Mouse (Mus musculus): ENCODE results near the gene Slc25a47. TPM values are rescaled to one million over a fixed set of nuclear protein-coding genes. Genes with fewer than 3 reads are reported as not detected.

The Slc25a47 gene
- polyA plus RNA-seq, 1 experiment from 2014 or later = 9.8 TPM

GRCm38 (mm10) chr12:108850886-108851285 is 15.0 kb downstream of the Slc25a47 start:
- Histone ChIP-seq H3K9me3 (no peaks in the 10 kb centered on the region), H3K4me1 (peaks cover 18% of the 10 kb centered on the region), H3K4me3 (no peak overlapping the region), H3K36me3 (replicated peaks) (peaks cover 28% of the 10 kb centered on the region), H3K27ac (0 out of 2 replicates have a peak overlapping the region, but pooled peaks have one; percentile 26), H3K27me3 (ENCODE audit: poor library complexity, severe bottlenecking) (no peaks in the 10 kb centered on the region)
- DNase-seq (ENCODE audit: extremely low spot score, low spot score) = no peak
- 86% methylated on average over 8 of the region's 8 CpGs for WGBS

DNA sequence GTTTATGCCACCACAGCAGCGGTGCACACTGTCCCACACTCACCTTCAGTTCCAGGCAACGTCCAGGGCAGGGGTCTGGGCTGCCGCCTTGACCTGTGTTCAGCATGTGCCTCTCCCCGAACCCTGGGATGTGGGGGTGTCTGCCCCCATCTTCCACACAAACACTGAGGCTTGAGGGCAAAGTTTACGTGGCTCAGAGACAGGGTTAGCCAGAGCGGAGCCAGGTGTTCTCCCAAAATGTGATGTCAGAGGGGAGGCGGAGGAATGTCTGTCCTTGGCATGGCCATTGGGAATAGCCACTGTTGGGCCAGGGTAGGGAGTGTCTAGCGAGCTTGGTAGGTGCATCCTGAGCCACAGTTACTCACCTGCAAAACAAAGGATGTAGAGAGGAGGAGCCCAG is 17.0 kb downstream of the Slc25a47 start:
- H3K27me3 ChIP-seq (ENCODE audit: poor library complexity, severe bottlenecking) = no peaks in the 10 kb centered on the region
- peaks cover 15% of the 10 kb centered on the region for H3K36me3 ChIP-seq (replicated peaks)
- no peaks in the 10 kb centered on the region for H3K9me3 ChIP-seq
- no peak overlapping the region for H3K4me3 ChIP-seq
- peaks cover 18% of the 10 kb centered on the region for H3K4me1 ChIP-seq
- H3K27ac ChIP-seq = no peak overlapping the region
- WGBS = 88% methylated on average over 8 of the region's 8 CpGs
- DNase-seq (ENCODE audit: extremely low spot score, low spot score) = no peak

- no peaks in the 10 kb centered on the region for H3K27me3 ChIP-seq (ENCODE audit: poor library complexity, severe bottlenecking)
- H3K36me3 ChIP-seq (replicated peaks) = peaks cover 22% of the 10 kb centered on the region
- H3K27ac ChIP-seq = no peak overlapping the region
- H3K4me3 ChIP-seq = no peak overlapping the region
- 92% methylated on average over 10 of the region's 10 CpGs for WGBS
- DNase-seq (ENCODE audit: extremely low spot score, low spot score) = no peak
- H3K4me1 ChIP-seq = peaks cover 14% of the 10 kb centered on the region
- no peaks in the 10 kb centered on the region for H3K9me3 ChIP-seq
Measured at GRCm38 (mm10) chr12:108855081-108855480, 19.2 kb downstream of the Slc25a47 start.

DNA sequence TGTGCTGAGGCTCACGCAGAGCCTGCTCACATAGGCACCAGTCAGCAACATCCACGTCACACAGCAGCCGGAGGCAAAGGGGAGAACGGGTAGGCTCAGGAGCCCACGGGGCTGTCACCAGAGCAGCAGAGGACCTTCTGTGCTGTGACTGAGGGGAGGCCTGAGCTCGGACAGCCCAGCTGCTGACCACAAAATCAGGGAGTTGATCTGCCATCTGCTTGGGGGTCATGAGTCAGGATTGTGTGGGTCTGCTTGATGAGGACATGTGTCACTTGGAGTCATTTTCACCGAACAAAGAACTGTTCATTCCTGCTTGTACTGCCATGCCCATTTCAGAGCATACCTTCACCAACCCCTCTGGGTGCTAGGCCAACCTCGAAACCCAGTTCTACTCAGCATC is 20.3 kb downstream of the Slc25a47 start:
- WGBS = 86% methylated on average over 8 of the region's 8 CpGs

DNA sequence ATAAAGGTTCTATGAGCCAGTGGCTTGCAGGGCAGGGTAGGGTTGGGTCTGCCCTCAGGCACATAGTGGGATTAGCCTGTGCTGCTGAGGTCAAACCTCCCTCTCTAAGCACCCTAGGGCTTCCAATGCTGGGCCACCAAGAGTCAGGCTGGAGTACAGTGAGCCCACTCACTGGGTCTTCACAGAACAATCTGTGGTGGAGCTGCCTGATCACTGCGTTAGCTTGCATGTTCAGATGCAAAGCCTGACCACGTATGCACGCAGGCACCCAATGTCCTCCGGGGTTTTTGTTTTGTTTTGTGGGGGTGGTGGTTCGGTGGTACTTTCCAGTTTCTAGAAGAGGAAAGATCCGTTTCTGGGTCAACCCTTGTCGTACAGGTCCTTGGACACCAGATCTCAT is 21.3 kb downstream of the Slc25a47 start:
- Histone ChIP-seq H3K27ac (no peak overlapping the region), H3K4me1 (no peaks in the 10 kb centered on the region), H3K9me3 (no peaks in the 10 kb centered on the region), H3K27me3 (ENCODE audit: poor library complexity, severe bottlenecking) (no peaks in the 10 kb centered on the region), H3K36me3 (replicated peaks) (peaks cover 43% of the 10 kb centered on the region), H3K4me3 (no peak overlapping the region)
- DNase-seq (ENCODE audit: extremely low spot score, low spot score) = no peak
- 92% methylated on average over 7 of the region's 7 CpGs for WGBS

More for the DNA sequence above, 20.3 kb downstream of the Slc25a47 start:
- Histone ChIP-seq H3K27ac (0 out of 2 replicates have a peak overlapping the region, but pooled peaks have one; percentile 30), H3K4me1 (peaks cover 3% of the 10 kb centered on the region), H3K4me3 (no peak overlapping the region), H3K9me3 (no peaks in the 10 kb centered on the region), H3K27me3 (ENCODE audit: poor library complexity, severe bottlenecking) (no peaks in the 10 kb centered on the region), H3K36me3 (replicated peaks) (peaks cover 33% of the 10 kb centered on the region)
- DNase-seq (ENCODE audit: extremely low spot score, low spot score) = no peak

DNA sequence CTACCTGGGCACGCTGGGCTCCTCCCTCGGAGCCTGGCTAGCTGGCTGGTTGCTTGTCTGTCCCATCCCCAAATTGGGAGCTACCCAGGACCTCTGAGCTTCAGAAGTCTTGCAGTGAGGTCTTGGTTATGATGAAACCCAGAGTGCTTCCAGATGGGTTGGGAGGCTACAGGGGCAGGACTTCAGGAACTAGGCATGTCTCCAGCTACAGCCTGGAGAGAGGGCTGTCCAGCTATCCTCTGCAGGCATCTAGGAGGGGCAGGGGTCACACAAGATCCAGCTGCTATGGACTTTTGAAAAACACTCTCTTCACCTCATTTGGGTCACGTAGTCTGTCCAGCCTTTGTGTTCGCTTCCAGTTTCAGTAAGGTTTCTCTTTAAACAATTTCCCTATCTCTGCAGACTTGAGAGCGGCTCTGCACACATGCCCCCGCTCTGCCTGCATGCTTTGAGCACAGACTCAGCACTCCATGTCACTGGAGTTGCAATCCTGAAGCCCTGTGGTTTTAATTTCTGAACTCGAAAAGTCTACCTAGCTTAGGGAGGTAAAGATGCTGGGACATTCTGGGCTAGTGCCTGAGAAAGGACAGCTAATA is 21.8 kb downstream of the Slc25a47 start:
- H3K4me3 ChIP-seq = no peak overlapping the region
- no peaks in the 10 kb centered on the region for H3K4me1 ChIP-seq
- H3K36me3 ChIP-seq (replicated peaks) = peaks cover 48% of the 10 kb centered on the region
- no peak overlapping the region for H3K27ac ChIP-seq
- no peaks in the 10 kb centered on the region for H3K27me3 ChIP-seq (ENCODE audit: poor library complexity, severe bottlenecking)
- WGBS = 82% methylated on average over 7 of the region's 7 CpGs
- H3K9me3 ChIP-seq = no peaks in the 10 kb centered on the region
- DNase-seq (ENCODE audit: extremely low spot score, low spot score) = no peak

DNA sequence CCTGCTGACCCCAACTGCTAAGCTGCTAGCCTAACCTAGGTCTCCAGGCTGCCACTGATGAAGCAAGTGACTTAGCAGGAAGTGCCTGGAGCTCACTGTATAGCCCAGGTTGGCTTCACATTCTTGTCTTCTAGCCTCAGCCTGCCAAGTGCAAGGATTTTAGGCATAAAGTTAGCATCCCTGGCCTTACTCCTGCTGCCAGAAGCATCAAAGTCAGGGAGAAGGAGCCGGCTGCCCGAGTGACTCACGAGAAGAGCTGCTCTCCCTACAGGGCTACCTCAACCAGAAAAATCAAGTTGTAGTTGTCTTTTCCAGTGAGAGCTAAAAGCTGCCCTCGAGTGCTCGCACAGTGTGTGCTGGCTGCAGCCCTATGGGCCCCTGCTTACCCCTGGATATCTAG is 22.6 kb downstream of the Slc25a47 start:
- no peaks in the 10 kb centered on the region for H3K4me1 ChIP-seq
- no peaks in the 10 kb centered on the region for H3K27me3 ChIP-seq (ENCODE audit: poor library complexity, severe bottlenecking)
- WGBS = 90% methylated on average over 5 of the region's 5 CpGs
- no peak overlapping the region for H3K4me3 ChIP-seq
- H3K27ac ChIP-seq = no peak overlapping the region
- H3K36me3 ChIP-seq (replicated peaks) = peaks cover 56% of the 10 kb centered on the region
- no peaks in the 10 kb centered on the region for H3K9me3 ChIP-seq
- DNase-seq (ENCODE audit: extremely low spot score, low spot score) = no peak

- WGBS = 95% methylated on average over 6 of the region's 6 CpGs
- no peak for DNase-seq (ENCODE audit: extremely low spot score, low spot score)
- Histone ChIP-seq H3K4me1 (no peaks in the 10 kb centered on the region), H3K4me3 (no peak overlapping the region), H3K27me3 (ENCODE audit: poor library complexity, severe bottlenecking) (no peaks in the 10 kb centered on the region), H3K27ac (no peak overlapping the region), H3K36me3 (replicated peaks) (peaks cover 100% of the 10 kb centered on the region), H3K9me3 (no peaks in the 10 kb centered on the region)
Measured at GRCm38 (mm10) chr12:108865007-108865494, 29.2 kb downstream of the Slc25a47 start.

DNA sequence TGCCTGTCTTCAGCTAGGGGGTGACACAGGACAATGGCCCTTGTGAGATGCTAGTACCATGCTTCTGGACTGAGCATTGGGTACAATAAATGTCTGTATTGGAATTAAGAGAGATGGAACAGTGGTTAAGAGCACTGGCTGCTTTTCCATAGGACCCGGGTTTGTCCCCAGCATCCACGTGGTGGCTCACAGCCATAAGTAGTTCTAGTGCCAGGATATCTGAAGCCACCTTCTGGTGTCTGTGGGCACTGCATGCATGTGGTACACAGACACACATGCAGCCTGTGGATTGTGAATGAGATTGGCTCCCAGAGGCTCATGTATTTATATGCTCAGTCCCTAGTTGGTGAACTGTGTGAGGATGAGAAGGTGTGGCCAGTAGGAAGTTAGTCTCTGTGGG is 33.7 kb downstream of the Slc25a47 start:
- Histone ChIP-seq H3K36me3 (replicated peaks) (peaks cover 100% of the 10 kb centered on the region), H3K9me3 (no peaks in the 10 kb centered on the region), H3K27ac (no peak overlapping the region), H3K4me3 (no peak overlapping the region), H3K4me1 (no peaks in the 10 kb centered on the region), H3K27me3 (ENCODE audit: poor library complexity, severe bottlenecking) (no peaks in the 10 kb centered on the region)
- 85% methylated on average over 2 of the region's 2 CpGs for WGBS
- DNase-seq (ENCODE audit: extremely low spot score, low spot score) = no peak

DNA sequence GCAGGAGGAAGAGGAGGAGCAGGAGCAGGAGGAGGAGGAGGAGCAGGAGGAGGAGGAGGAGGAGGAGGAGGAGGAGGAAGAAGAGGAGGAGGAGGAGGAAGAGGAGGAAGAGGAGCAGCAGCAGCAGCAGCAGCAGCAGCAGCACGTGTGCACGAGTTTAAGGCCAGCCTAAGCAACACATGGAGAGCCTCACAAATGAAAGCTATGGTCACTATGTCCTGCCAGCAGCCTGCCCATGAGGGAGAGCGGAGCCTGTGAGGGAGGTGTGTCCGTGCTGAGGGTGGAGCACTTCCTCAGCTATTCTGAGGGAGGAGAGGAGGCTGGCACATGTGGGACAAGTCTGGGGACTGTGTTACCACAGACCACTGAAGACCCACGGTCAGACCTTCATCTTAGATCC is 37.3 kb downstream of the Slc25a47 start:
- Histone ChIP-seq H3K36me3 (replicated peaks) (peaks cover 99% of the 10 kb centered on the region), H3K27me3 (ENCODE audit: poor library complexity, severe bottlenecking) (no peaks in the 10 kb centered on the region), H3K9me3 (no peaks in the 10 kb centered on the region), H3K27ac (no peak overlapping the region), H3K4me1 (no peaks in the 10 kb centered on the region), H3K4me3 (no peak overlapping the region)
- 78% methylated on average over 5 of the region's 5 CpGs for WGBS
- DNase-seq (ENCODE audit: extremely low spot score, low spot score) = no peak

DNA sequence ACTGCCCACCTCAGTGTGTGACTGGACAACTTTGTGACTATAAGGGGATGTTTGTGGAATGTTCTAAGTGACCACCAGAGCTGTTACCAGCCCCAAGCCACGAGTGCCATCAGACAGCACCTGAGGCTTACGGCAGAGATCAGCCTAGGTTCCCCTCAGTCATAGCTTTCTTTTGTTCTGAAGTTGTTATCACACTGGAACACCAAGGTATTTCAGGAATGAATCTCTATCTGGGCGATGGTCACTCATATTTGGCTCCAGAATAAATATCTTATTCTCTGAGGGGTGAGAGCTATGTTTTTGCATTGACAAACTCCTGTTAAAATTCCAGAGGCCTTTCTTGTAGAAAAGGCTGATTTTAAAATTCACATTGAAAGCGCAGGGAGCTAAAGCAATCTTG is 43.3 kb downstream of the Slc25a47 start:
- Histone ChIP-seq H3K27ac (no peak overlapping the region), H3K4me3 (no peak overlapping the region), H3K27me3 (ENCODE audit: poor library complexity, severe bottlenecking) (no peaks in the 10 kb centered on the region), H3K36me3 (replicated peaks) (peaks cover 99% of the 10 kb centered on the region), H3K9me3 (no peaks in the 10 kb centered on the region), H3K4me1 (no peaks in the 10 kb centered on the region)
- no peak for DNase-seq (ENCODE audit: extremely low spot score, low spot score)
- WGBS = 95% methylated on average over 4 of the region's 4 CpGs

DNA sequence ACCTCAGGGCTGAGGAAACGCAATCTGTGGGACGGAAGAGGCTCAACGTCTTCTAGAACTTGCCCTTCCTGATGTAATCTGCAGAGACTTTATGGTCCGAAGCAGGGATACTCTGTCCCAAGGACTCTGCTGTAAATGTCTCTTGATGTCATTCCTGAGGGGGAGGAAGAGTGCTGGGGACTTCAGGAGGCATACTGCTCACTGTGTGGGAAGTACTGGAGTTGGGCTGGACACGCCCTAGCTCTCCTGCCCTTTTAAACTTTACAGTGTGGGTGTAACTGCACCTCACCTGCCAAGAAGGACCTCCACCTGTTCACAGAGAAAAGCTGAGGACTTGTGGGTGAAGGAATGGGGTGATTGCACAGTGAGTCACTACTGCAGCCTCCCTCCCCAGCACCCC is 44.8 kb downstream of the Slc25a47 start:
- no peak overlapping the region for H3K27ac ChIP-seq
- WGBS = 89% methylated on average over 5 of the region's 5 CpGs
- H3K36me3 ChIP-seq (replicated peaks) = peaks cover 99% of the 10 kb centered on the region

DNA sequence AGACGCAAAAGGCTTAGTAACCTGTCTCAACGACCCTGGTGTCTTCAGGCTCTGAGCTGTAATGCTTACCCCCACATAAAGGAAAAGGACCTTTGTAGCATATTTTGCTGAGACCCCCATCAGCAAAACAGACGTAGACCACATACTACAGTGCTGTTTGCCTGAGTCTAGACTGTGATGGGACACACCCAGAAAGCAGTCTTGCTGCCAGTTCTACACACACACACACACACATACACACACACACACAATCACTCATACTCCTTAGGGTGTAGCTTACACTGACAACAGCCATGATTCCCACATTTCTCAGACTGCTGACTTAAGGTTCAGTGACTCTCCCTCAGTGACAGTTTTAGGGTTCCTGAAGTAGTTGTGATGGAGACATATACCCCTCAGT is 45.3 kb downstream of the Slc25a47 start:
- Histone ChIP-seq H3K27ac (no peak overlapping the region), H3K4me3 (no peak overlapping the region), H3K4me1 (no peaks in the 10 kb centered on the region), H3K9me3 (no peaks in the 10 kb centered on the region), H3K27me3 (ENCODE audit: poor library complexity, severe bottlenecking) (no peaks in the 10 kb centered on the region), H3K36me3 (replicated peaks) (peaks cover 99% of the 10 kb centered on the region)
- no peak for DNase-seq (ENCODE audit: extremely low spot score, low spot score)
- 89% methylated on average over 3 of the region's 3 CpGs for WGBS

More for the DNA sequence above, 44.8 kb downstream of the Slc25a47 start:
- Histone ChIP-seq H3K27me3 (ENCODE audit: poor library complexity, severe bottlenecking) (no peaks in the 10 kb centered on the region), H3K4me1 (no peaks in the 10 kb centered on the region), H3K4me3 (no peak overlapping the region), H3K9me3 (no peaks in the 10 kb centered on the region)
- no peak for DNase-seq (ENCODE audit: extremely low spot score, low spot score)

DNA sequence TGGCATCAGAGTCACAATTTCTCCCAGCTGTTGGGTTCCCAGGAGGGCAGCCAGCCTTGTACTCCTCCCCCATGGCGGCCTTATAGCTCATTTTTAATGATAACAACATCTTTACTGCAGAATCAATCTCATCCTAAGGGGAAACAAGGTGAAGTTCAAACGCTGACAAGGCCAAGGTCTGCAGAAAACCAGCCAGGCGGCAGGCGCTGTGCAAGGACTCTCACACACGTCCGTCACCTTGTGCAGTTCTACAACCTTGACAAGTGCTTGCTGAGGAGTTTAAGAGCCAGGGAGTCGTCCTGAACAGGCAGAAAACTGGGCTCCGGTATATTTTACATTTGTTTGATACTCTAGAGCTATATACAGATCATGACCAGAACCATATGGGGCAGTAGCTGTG is 46.9 kb downstream of the Slc25a47 start:
- Histone ChIP-seq H3K27me3 (ENCODE audit: poor library complexity, severe bottlenecking) (no peaks in the 10 kb centered on the region), H3K4me3 (no peak overlapping the region), H3K27ac (no peak overlapping the region), H3K36me3 (replicated peaks) (peaks cover 100% of the 10 kb centered on the region), H3K4me1 (no peaks in the 10 kb centered on the region), H3K9me3 (no peaks in the 10 kb centered on the region)
- 91% methylated on average over 8 of the region's 8 CpGs for WGBS
- DNase-seq (ENCODE audit: extremely low spot score, low spot score) = no peak

Measured in forebrain, embryonic 10.5 days (tissue).